Mouse (Mus musculus): ENCODE data around the gene Olfr1282. TPM values are rescaled to one million over a fixed set of nuclear protein-coding genes. Genes with fewer than 3 reads are reported as not detected.
"Not testable (repeated sequence)": the region's sequence is repeated elsewhere in the genome, so short reads cannot be mapped to it uniquely, and the experiment has no call there.

Olfr1282 gene
- not detected in 2 replicates for polyA plus RNA-seq (2012; rRNA removed)

- WGBS = 74% methylated on average over 2 of the region's 2 CpGs
- H3K4me3 ChIP-seq (ENCODE audit: insufficient read depth, low read depth, low read length) = no peak within 1 kb of the TSS
- TF ChIP-seq CTCF (conservative IDR thresholded peaks at IDR 0.05; ENCODE audit: insufficient read depth, insufficient read length, low read depth, low read length) (no peak), POLR2A (IDR thresholded peaks at IDR 0.05; ENCODE audit: low read depth, low read length) (no peak)
- no peak for DNase-seq
- H3K27ac ChIP-seq (ENCODE audit: insufficient read depth, low read depth, low read length) = no peak within 1 kb of the TSS
- no peaks in the 10 kb centered on the region for H3K27me3 ChIP-seq (replicated peaks; ENCODE audit: control insufficient read depth, insufficient read depth, low read length)
- no peaks in the 10 kb centered on the region for H3K36me3 ChIP-seq (ENCODE audit: control insufficient read depth, insufficient read depth, low read length)
- no peaks in the 10 kb centered on the region for H3K4me1 ChIP-seq (ENCODE audit: control insufficient read depth, insufficient read depth, low read length)
Measured at GRCm38 (mm10) chr2:111335976-111336375, at the start of gene Olfr1282. Olfr1282 (minus strand) TSS chr2:111336076.

- H3K4me1 ChIP-seq (ENCODE audit: control insufficient read depth, insufficient read depth, low read length) = no peaks in the 10 kb centered on the region
- no peak for DNase-seq
- WGBS = 86% methylated on average over 1 of the region's 1 CpGs
- H3K4me3 ChIP-seq (ENCODE audit: insufficient read depth, low read depth, low read length) = no peak within 1 kb of the TSS
- no peak for TF ChIP-seq POLR2A (IDR thresholded peaks at IDR 0.05; ENCODE audit: low read depth, low read length)
- TF ChIP-seq CTCF (conservative IDR thresholded peaks at IDR 0.05; ENCODE audit: insufficient read depth, insufficient read length, low read depth, low read length) = no peak
- H3K36me3 ChIP-seq (ENCODE audit: control insufficient read depth, insufficient read depth, low read length) = no peaks in the 10 kb centered on the region
- no peaks in the 10 kb centered on the region for H3K27me3 ChIP-seq (replicated peaks; ENCODE audit: control insufficient read depth, insufficient read depth, low read length)
- H3K27ac ChIP-seq (ENCODE audit: insufficient read depth, low read depth, low read length) = no peak within 1 kb of the TSS
Measured at GRCm38 (mm10) chr2:111375222-111375621, 39.3 kb upstream of the Olfr1282 start, which contains the start of gene Olfr1284. Olfr1284 (plus strand) TSS chr2:111375522.

GRCm38 (mm10) chr2:111366490-111366889 lies 30.6 kb upstream of the Olfr1282 start, which contains the start of gene Olfr1283:
Olfr1283 (plus strand) TSS chr2:111366790.
- no peaks in the 10 kb centered on the region for H3K36me3 ChIP-seq (ENCODE audit: control insufficient read depth, insufficient read depth, low read length)
- H3K4me3 ChIP-seq (ENCODE audit: insufficient read depth, low read depth, low read length) = no peak within 1 kb of the TSS
- no peak within 1 kb of the TSS for H3K27ac ChIP-seq (ENCODE audit: insufficient read depth, low read depth, low read length)
- no peak for DNase-seq
- TF ChIP-seq CTCF (conservative IDR thresholded peaks at IDR 0.05; ENCODE audit: insufficient read depth, insufficient read length, low read depth, low read length) (no peak), POLR2A (IDR thresholded peaks at IDR 0.05; ENCODE audit: low read depth, low read length) (no peak)
- H3K4me1 ChIP-seq (ENCODE audit: control insufficient read depth, insufficient read depth, low read length) = no peaks in the 10 kb centered on the region
- no peaks in the 10 kb centered on the region for H3K27me3 ChIP-seq (replicated peaks; ENCODE audit: control insufficient read depth, insufficient read depth, low read length)
- 64% methylated on average over 2 of the region's 2 CpGs for WGBS

DNA sequence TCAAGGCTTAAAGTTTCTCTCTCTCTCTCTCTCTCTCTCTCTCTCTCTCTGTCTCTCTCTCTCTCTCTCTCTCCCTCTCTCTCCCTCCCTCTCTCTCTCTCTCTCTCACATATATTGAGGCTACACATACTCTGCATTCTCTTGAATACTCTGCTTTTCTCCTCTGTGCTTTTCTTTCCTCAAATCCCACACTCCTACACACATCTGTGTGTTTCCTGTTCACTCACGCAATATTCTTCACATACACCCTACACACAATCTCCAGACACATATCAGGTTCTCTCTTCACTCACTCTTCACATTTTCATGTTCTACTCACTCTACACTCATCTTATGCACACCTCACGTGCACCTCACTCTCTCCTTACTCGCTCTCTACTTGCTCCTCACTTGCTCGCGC lies 2.2 kb downstream of the Olfr1282 start:
- not testable (repeated sequence) for H3K27ac ChIP-seq (ENCODE audit: insufficient read depth, low read depth, low read length); DNase-seq; H3K27me3 ChIP-seq (replicated peaks; ENCODE audit: control insufficient read depth, insufficient read depth, low read length); H3K36me3 ChIP-seq (ENCODE audit: control insufficient read depth, insufficient read depth, low read length); H3K4me3 ChIP-seq (ENCODE audit: insufficient read depth, low read depth, low read length); H3K4me1 ChIP-seq (ENCODE audit: control insufficient read depth, insufficient read depth, low read length)
- WGBS = 84% methylated on average over 5 of the region's 5 CpGs

GRCm38 (mm10) chr2:111326220-111326619 lies 9.7 kb downstream of the Olfr1282 start, which contains the start of gene Olfr1281:
Olfr1281 (plus strand) TSS chr2:111326520.
- DNase-seq = no peak
- H3K27me3 ChIP-seq (replicated peaks; ENCODE audit: control insufficient read depth, insufficient read depth, low read length) = no peaks in the 10 kb centered on the region
- H3K36me3 ChIP-seq (ENCODE audit: control insufficient read depth, insufficient read depth, low read length) = no peaks in the 10 kb centered on the region
- WGBS = 62% methylated on average over 2 of the region's 2 CpGs
- H3K4me1 ChIP-seq (ENCODE audit: control insufficient read depth, insufficient read depth, low read length) = no peaks in the 10 kb centered on the region
- H3K27ac ChIP-seq (ENCODE audit: insufficient read depth, low read depth, low read length) = no peak within 1 kb of the TSS
- H3K4me3 ChIP-seq (ENCODE audit: insufficient read depth, low read depth, low read length) = no peak within 1 kb of the TSS
- TF ChIP-seq CTCF (conservative IDR thresholded peaks at IDR 0.05; ENCODE audit: insufficient read depth, insufficient read length, low read depth, low read length) (no peak), POLR2A (IDR thresholded peaks at IDR 0.05; ENCODE audit: low read depth, low read length) (no peak)

- no peaks in the 10 kb centered on the region for H3K4me1 ChIP-seq (ENCODE audit: control insufficient read depth, insufficient read depth, low read length)
Measured at GRCm38 (mm10) chr2:111313717-111314116, 22.2 kb downstream of the Olfr1282 start, which contains the start of gene Olfr1280. Olfr1280 (plus strand) TSS chr2:111314017.

DNA sequence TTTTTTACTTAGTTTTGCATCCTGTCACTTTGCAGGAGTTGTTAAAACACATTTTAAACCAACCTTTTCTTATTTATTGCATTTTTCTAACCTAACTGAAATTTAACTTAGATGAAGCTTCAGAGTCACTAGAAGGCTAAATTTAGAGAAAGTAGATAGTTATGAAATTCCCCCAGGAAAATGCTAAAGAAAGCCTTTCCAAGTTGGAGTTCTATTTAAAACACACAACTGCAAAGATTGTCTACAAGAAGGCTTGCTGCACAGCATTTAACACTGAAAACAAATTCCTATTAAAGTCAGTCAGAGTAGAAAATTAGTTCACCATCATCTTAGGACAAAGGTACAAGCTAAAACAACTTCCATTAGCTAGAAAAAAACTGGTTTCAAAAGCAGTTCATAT lies 35.5 kb downstream of the Olfr1282 start, which contains the start of gene Olfr1279:
TSS of gene Olfr1279 (plus strand) at position 262 of the 400 bp plus-strand sequence.
- Histone ChIP-seq H3K27me3 (replicated peaks; ENCODE audit: control insufficient read depth, insufficient read depth, low read length) (no peaks in the 10 kb centered on the region), H3K27ac (ENCODE audit: insufficient read depth, low read depth, low read length) (no peak within 1 kb of the TSS), H3K36me3 (ENCODE audit: control insufficient read depth, insufficient read depth, low read length) (no peaks in the 10 kb centered on the region), H3K4me3 (ENCODE audit: insufficient read depth, low read depth, low read length) (no peak within 1 kb of the TSS), H3K4me1 (ENCODE audit: control insufficient read depth, insufficient read depth, low read length) (no peaks in the 10 kb centered on the region)
- TF ChIP-seq POLR2A (IDR thresholded peaks at IDR 0.05; ENCODE audit: low read depth, low read length) (no peak), CTCF (conservative IDR thresholded peaks at IDR 0.05; ENCODE audit: insufficient read depth, insufficient read length, low read depth, low read length) (no peak)
- no peak for DNase-seq

More at GRCm38 (mm10) chr2:111313717-111314116, 22.2 kb downstream of the Olfr1282 start, which contains the start of gene Olfr1280:
- no peaks in the 10 kb centered on the region for H3K27me3 ChIP-seq (replicated peaks; ENCODE audit: control insufficient read depth, insufficient read depth, low read length)
- H3K4me3 ChIP-seq (ENCODE audit: insufficient read depth, low read depth, low read length) = no peak within 1 kb of the TSS
- H3K27ac ChIP-seq (ENCODE audit: insufficient read depth, low read depth, low read length) = no peak within 1 kb of the TSS
- H3K36me3 ChIP-seq (ENCODE audit: control insufficient read depth, insufficient read depth, low read length) = no peaks in the 10 kb centered on the region
- DNase-seq = no peak
- TF ChIP-seq POLR2A (IDR thresholded peaks at IDR 0.05; ENCODE audit: low read depth, low read length) = no peak
- no peak for TF ChIP-seq CTCF (conservative IDR thresholded peaks at IDR 0.05; ENCODE audit: insufficient read depth, insufficient read length, low read depth, low read length)

Measured in kidney, adult 2 months (tissue).